Mouse (Mus musculus) stomach, embryonic 16.5 days (tissue): Measurements from ENCODE around the gene Vmn1r231. TPM values are rescaled to one million over a fixed set of nuclear protein-coding genes. Genes with fewer than 3 reads are reported as not detected.

ENCODE experiments used
- polyA plus RNA-seq: library from polyadenylated mRNA; unstranded; fragments of >200 nt; fragmentation: Nextera tagmentation; extraction: Ambion mirVana; gene quantifications from 2 replicates; pipeline ENCODE4 v1.2.1, GENCODE M21; 2015

The Vmn1r231 gene
- polyA plus RNA-seq, 1 experiment from 2014 or later: not detected

Other genes with a start within 250 kb of the Vmn1r231 start
- gene Vmn1r226, start 222.2 kb downstream of the Vmn1r231 start, polyA plus RNA-seq: not detected in 2 replicates
- not detected in 2 replicates for gene Vmn1r227, start 175.2 kb downstream of the Vmn1r231 start, polyA plus RNA-seq
- gene Vmn1r228, start 118.9 kb downstream of the Vmn1r231 start, polyA plus RNA-seq: not detected in 2 replicates
- not detected in 2 replicates for gene Vmn1r229, start 93.5 kb downstream of the Vmn1r231 start, polyA plus RNA-seq
- gene Vmn1r230, start 64.6 kb downstream of the Vmn1r231 start, polyA plus RNA-seq: not detected in 2 replicates
- not detected in 2 replicates for gene Vmn1r232, start 14.6 kb upstream of the Vmn1r231 start, polyA plus RNA-seq
- gene Ppp2r1a, start 40.2 kb upstream of the Vmn1r231 start, polyA plus RNA-seq: 345 and 378 TPM in 2 replicates
- gene Vmn1r233, start 91.4 kb upstream of the Vmn1r231 start, polyA plus RNA-seq: not detected in 2 replicates
- gene Zfp160, start 103.8 kb upstream of the Vmn1r231 start, polyA plus RNA-seq: 11.8 and 12.2 TPM in 2 replicates